Mouse (Mus musculus) monocyte, adult 2 months (primary cell): Measurements from ENCODE around the gene Zfp787.

Experiments used
- DNase-seq, 2 experiments: peaks; one replicate each; pipeline ENCODE4 v3.0.0; 2022; ENCODE audit warnings: low spot score in 2 of 2, low read depth in 1 of 2

The Zfp787 gene

GRCm38 (mm10) chr7:6164671-6165070 lies 8.9 kb upstream of the Zfp787 start:
- DNase-seq, result no peak

- no peak for DNase-seq
These were observed 6.4 kb upstream of the Zfp787 start for GRCm38 (mm10) chr7:6162172-6162571.

- no peak for DNase-seq
These were observed 5.7 kb upstream of the Zfp787 start for GRCm38 (mm10) chr7:6161541-6161940.

DNA sequence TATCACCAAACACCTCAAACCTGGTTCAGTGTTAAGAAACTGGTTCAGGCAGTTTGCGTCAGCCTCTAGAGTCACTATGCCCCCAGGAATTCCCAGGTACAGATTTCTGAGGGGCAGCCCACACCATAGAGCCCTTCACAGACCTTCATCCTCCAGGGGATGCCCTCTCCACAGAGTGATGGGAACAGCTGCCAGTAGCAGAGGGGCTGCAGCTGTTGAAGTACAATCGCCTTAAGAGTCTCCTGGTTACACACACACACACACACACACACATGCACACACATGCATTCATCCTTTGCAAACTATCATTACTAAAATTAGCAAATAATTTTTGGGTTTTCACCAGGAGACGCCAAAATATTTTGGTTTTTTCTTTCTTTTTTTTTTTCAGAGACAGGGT lies 3.8 kb upstream of the Zfp787 start:
- DNase-seq, result no peak

- no peak for DNase-seq
These were observed 1.7 kb upstream of the Zfp787 start for GRCm38 (mm10) chr7:6157479-6157878.

DNA sequence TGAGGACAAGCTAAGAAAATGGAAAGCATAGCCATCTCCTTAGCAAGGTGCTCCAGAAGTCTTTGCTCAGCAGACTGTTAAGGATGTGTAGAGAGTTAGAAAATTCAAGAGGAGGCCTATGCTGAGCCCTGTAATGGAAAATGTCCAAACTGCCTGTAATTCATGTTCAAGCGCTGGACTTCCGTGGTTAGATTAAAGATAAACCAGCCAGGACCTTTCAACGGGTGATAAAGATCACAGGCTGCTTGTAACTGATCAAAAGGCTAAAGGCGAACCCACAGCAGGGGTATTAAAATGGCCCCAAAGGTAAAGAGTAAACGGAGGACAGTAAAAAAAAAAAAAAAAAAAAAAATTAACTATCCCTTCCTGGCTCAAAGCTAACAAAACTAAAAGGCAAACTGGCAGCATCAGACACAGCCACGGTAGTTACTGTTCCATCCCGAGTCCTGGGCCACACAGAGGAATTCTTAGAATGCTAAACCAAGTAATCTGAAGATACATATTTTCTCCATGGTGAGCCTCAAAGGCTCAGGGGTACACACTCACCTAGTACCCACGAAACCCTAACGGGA lies 1.2 kb upstream of the Zfp787 start:
- DNase-seq, result no peak

- peak; percentile 9 to 45 for DNase-seq
These were observed 545 bp downstream of the Zfp787 start for GRCm38 (mm10) chr7:6155031-6155872.

- DNase-seq, result no peak
These were observed 1.6 kb downstream of the Zfp787 start for GRCm38 (mm10) chr7:6154164-6154563.

DNA sequence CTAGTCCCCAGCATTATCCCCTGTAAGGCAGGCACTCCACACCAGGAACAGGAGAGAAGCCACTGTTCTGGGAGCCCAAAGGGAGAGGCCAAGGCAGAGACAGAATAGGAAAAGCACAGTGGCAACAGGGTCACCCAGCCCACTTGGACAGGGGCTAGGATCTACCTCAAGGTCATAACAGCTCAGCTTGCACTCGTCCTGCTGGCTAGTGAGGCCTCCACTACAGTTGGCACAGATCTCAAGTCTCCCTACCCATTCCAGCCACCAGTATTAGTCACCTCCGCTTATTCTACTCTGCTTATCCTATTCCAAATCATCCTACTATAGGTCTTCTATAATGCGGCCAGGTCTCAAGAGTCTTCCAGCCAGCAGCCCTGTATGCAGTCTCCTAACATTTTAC lies 2.7 kb downstream of the Zfp787 start:
- DNase-seq, result no peak

DNA sequence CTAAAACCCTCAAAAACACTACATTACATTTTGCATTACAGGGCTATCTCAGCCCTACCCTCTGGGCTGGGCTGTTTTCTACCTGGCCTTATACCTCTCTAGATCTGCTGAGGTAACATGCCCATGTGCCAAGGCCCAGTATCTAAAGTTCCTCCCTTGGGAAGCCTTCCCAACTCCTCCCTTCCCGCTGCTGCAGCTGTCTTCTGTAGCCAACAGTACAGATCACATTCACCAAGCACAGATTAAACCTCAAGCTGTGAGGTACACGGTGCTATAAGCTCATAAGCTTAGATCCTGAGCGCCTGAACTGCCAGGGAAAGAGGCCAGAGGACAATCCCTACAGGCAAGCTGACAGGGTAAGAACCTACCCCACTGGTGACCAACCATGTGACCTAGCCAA lies 3.8 kb downstream of the Zfp787 start:
- DNase-seq, result no peak

DNA sequence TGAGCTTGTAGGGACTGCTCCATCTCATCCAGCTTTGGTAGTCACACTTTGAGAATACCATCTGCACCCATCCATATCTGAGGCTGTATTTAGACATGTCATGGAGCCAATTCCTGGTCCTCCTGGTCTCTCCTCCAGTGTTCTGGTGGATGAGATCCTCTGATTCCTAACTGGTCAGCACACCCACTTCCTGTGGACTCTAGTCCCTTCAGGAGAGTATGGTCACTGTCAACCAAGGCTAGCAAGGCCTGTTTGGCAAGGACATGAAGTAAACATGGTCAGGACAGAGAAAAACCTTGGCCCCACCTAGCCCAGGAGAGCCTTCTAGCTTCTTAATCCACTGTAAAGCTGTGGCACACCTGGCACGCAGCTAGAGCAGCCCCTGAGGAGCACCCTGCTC lies 4.5 kb downstream of the Zfp787 start:
- DNase-seq, result no peak

GRCm38 (mm10) chr7:6147688-6148087 lies 8.1 kb downstream of the Zfp787 start:
- DNase-seq, result no peak

DNA sequence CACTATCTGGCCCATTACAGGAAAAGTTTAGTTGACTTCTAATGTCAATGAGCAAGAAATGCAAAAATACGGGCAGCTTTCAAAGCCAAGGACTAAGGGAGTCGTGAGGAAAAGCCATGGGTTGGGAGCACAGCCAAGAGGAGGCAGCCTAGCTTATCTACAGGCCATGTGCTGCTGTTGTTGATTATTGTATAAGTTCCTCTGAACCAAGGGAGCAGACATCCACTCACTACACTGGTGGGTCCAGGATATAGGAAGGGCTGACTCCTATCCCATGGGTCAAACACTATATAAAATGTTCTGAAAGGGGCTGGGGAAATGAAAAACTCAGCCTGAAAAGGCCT lies 8.8 kb downstream of the Zfp787 start:
- no peak for DNase-seq

DNA sequence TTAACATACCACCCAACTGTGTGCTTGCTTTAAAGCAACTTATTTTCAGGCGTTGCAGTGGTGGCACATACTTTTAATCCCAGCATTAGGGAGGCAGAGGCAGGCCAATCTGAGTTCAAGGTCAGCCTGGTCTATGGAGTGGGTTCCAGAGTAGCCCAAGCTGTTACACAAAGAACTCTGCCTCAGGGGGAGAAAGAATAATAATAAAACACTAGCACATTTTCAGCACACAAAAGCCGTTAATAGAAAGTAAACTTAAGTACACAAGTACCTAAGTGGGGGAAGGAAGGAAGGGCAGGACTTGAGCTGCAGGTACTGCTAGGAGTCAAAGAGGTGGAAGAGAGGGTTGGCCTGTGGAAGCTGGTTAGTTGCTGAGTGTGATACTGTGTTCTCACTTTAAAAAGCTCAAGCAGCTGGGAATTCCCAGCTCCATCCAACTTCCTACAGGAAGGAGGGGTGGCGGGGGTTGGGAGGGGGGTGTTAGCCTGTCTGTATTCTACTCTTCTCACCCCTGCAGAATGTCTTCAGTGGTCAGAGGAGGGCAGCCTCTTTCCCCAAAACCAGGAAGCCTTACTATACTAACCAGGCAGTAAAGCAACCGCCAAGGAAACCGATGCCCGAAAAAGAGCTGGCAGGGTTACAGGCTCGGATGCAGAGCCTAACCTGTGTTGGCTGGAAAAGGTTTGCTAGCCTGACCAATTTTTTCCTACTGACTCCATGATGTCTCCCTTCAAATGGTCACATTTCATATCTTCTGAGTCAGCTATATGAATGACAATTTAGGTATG lies 9.4 kb downstream of the Zfp787 start:
- DNase-seq, result no peak

GRCm38 (mm10) chr7:6145423-6146188 lies 10.2 kb downstream of the Zfp787 start:
- DNase-seq, result no peak

DNA sequence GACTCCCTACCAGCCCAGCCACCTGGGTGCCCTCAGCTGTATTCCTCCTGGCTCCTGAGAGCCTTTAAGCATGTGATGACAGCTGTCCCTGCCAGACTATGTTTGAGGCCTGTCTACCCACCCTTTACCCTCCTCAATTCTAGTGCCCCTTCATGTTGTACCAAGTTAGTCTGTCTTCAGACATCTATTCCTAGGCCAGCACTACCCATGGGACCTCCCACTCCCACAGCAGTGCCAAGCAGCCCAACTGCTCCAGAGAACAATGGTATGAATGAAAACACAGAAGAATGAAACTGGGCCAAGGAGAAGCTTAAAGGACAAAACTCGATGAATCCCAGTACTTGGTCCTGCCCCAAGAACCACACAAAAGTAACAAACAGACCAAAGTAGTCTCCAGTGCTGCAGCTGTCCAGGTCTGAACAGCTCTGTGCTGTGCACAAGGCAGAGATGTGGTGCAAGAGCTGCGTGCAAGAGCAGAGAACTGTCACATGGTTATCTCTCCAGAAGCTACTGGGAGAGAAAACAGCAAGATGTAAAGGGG lies 11.7 kb downstream of the Zfp787 start:
- no peak for DNase-seq

- no peak for DNase-seq
These were observed 16.5 kb downstream of the Zfp787 start for GRCm38 (mm10) chr7:6139295-6139694.

- no peak for DNase-seq
These were observed 19.3 kb downstream of the Zfp787 start for GRCm38 (mm10) chr7:6136497-6136896.

GRCm38 (mm10) chr7:6132646-6133045 lies 23.2 kb downstream of the Zfp787 start:
- DNase-seq, result no peak

DNA sequence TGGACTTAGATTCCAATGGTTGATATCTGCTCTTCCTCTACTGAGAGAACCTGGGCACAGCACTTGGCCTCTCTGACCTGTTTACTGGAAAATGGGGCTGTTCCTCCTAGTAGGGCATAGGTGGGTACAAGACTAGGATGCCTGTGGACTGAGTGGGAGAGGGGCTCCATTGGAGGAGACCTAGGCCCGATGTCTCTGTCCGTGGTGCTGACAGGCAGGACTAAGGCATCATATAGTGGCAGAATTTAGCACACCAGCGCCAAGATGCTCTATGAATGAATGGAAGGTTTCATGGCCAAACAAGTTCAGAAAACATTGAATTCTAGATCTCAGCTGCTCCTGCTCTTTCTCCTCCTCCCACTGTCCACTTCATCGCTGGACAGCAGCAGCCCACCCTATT lies 25.5 kb downstream of the Zfp787 start:
- DNase-seq, result no peak
